Comparison of ENCODE assay signal across 8 mouse cellular contexts in the genomic region with DNA sequence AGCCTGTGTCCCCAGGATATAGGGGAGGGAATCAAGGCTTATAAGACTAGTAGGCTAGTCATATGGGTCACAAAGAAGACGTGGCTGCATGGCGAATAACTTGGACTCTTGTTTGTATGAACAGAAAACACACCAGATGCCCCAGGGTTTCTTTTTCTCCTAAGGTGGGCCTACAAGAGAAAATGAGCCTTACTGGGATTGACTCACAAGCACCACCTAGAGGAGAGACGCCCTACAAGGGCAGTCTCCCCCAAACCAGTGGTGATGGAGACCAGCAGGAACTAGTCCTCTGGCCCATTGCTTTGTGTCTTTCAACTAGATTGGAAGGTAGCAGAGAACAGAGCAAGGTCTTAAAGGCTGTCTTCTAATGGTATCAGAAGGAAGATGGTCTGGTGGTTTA. TPM values are rescaled to one million over a fixed set of nuclear protein-coding genes. Genes with fewer than 3 reads are reported as not detected.
A peak's percentile ranks its signal among the peaks of the same experiment; 100 is the strongest.
DNase-seq lines count a peak whose midpoint lies in the region; ATAC-seq lines count a peak whose summit lies in the region.

No protein-coding gene starts in this region.

- intact Hi-C loops in gastrocnemius, postnatal 36 days (cut with DNase I): loop anchor here (2.0 to 10.0 kb wide), 3 partner anchors 142 to 869 kb away; no protein-coding TSS in a partner anchor

- WGBS in midbrain, embryonic 11.5 days: 52% methylated on average over 3 of the region's 3 CpGs
- WGBS in midbrain, embryonic 16.5 days: 51% methylated on average over 3 of the region's 3 CpGs

- DNase-seq in gastrocnemius, postnatal 10 days: peak; percentile 9
- no peak for DNase-seq in gastrocnemius, postnatal 36 days
- peak; percentile 84 for DNase-seq in midbrain, embryonic 11.5 days (ENCODE audit: low spot score, missing footprints)
- peak; percentile 32 for DNase-seq in adrenal gland, adult 2 months
- DNase-seq in forelimb bud, embryonic 11.5 days (ENCODE audit: low read depth, low spot score): peak; percentile 42
- peak; percentile 37 for DNase-seq in naive thymus-derived CD4-positive, alpha-beta T cell, adult 2 months (ENCODE audit: low read depth)

- H3K9me3 ChIP-seq in midbrain, embryonic 11.5 days (ENCODE audit: control insufficient read depth, low read length): no peaks in the 10 kb centered on the region
- H3K9me3 ChIP-seq in midbrain, embryonic 16.5 days (replicated peaks; ENCODE audit: control insufficient read depth, low read length, poor library complexity, severe bottlenecking): no peaks in the 10 kb centered on the region

- H3K4me1 ChIP-seq in midbrain, embryonic 11.5 days (ENCODE audit: control insufficient read depth, insufficient read depth, low read length): peaks cover 4% of the 10 kb centered on the region; the same call in 1 of the 2 replicates
- no peaks in the 10 kb centered on the region; the same call in 1 of the 2 replicates for H3K4me1 ChIP-seq in midbrain, embryonic 16.5 days (ENCODE audit: control insufficient read depth, insufficient read depth, low read length)

- no peaks in the 10 kb centered on the region for H3K36me3 ChIP-seq in midbrain, embryonic 11.5 days (ENCODE audit: control insufficient read depth, insufficient read depth, low read length)
- no peaks in the 10 kb centered on the region for H3K36me3 ChIP-seq in midbrain, embryonic 16.5 days (ENCODE audit: control insufficient read depth, insufficient read depth, low read length)

- no peak overlapping the region for H3K4me2 ChIP-seq in midbrain, embryonic 11.5 days
- H3K4me2 ChIP-seq in midbrain, embryonic 16.5 days (ENCODE audit: low read length): no peak overlapping the region

- H3K27me3 ChIP-seq in midbrain, embryonic 11.5 days (ENCODE audit: control insufficient read depth, insufficient read depth, low read length): no peaks in the 10 kb centered on the region
- H3K27me3 ChIP-seq in midbrain, embryonic 16.5 days (ENCODE audit: control insufficient read depth, insufficient read depth, low read depth, low read length): no peaks in the 10 kb centered on the region

- no peak for ATAC-seq in midbrain, embryonic 11.5 days (ENCODE audit: low FRiP score)
- ATAC-seq in midbrain, embryonic 16.5 days: no peak
- no peak for ATAC-seq in activated CD4-positive, CD25-positive, alpha-beta regulatory T cell, adult 4 months

- H3K4me3 ChIP-seq in midbrain, embryonic 11.5 days (ENCODE audit: low read depth, low read length): no peak overlapping the region
- no peak overlapping the region for H3K4me3 ChIP-seq in midbrain, embryonic 16.5 days (ENCODE audit: low read depth, low read length)

- H3K9ac ChIP-seq in midbrain, embryonic 11.5 days (ENCODE audit: low read length): no peak overlapping the region
- no peak overlapping the region for H3K9ac ChIP-seq in midbrain, embryonic 16.5 days (ENCODE audit: low read depth, low read length)

- H3K27ac ChIP-seq in midbrain, embryonic 11.5 days (ENCODE audit: low read depth, low read length): no peak overlapping the region
- no peak overlapping the region for H3K27ac ChIP-seq in midbrain, embryonic 16.5 days (ENCODE audit: low read length)

RNA-seq across cellular contexts. Expression of a gene that starts 22.7 kb away (rescaled TPM):
- total RNA-seq in gastrocnemius, postnatal 10 days (2021): under 1 TPM; 0.49 to 0.63 TPM
- total RNA-seq in gastrocnemius, postnatal 36 days (2021): under 1 TPM; 0.28 to 0.52 TPM
- 0.31 and 0.44 TPM in 2 replicates for polyA plus RNA-seq in midbrain, embryonic 11.5 days (2014; fragmentation: Nextera tagmentation; extraction: Ambion mirVana)
- 0.32 TPM in 1 of 2 replicates, not detected in the other for polyA plus RNA-seq in midbrain, embryonic 16.5 days (2015; fragmentation: Nextera tagmentation; extraction: Ambion mirVana)
- 1 to 10 TPM in 1 of 2 experiments, under 1 TPM in 1; 0.92 to 1.8 TPM for total RNA-seq in adrenal gland, adult 2 months (2021)
- 1.2 and 1.4 TPM in 2 replicates for polyA plus RNA-seq in adrenal gland, adult 2 months (2012; rRNA removed)
- polyA plus RNA-seq in activated CD4-positive, CD25-positive, alpha-beta regulatory T cell, adult 4 months (2017; shearing (Covaris generic)): 100 to 1,000 TPM; 153 to 156 TPM

RNA-seq across cellular contexts. Expression of a gene that starts 51.8 kb away (rescaled TPM):
- 100 to 1,000 TPM in 1 of 2 experiments, 10 to 100 TPM in 1; 99.9 to 101 TPM for total RNA-seq in gastrocnemius, postnatal 10 days (2021)
- total RNA-seq in gastrocnemius, postnatal 36 days (2021): 100 to 1,000 TPM; 125 to 134 TPM
- polyA plus RNA-seq in midbrain, embryonic 11.5 days (2014; fragmentation: Nextera tagmentation; extraction: Ambion mirVana): 99.2 and 111 TPM in 2 replicates
- 79.3 and 90.1 TPM in 2 replicates for polyA plus RNA-seq in midbrain, embryonic 16.5 days (2015; fragmentation: Nextera tagmentation; extraction: Ambion mirVana)
- total RNA-seq in adrenal gland, adult 2 months (2021): 100 to 1,000 TPM; 390 to 447 TPM
- polyA plus RNA-seq in adrenal gland, adult 2 months (2012; rRNA removed): 28.6 and 38.8 TPM in 2 replicates
- polyA plus RNA-seq in activated CD4-positive, CD25-positive, alpha-beta regulatory T cell, adult 4 months (2017; shearing (Covaris generic)): 100 to 1,000 TPM in 1 of 2 experiments, 10 to 100 TPM in 1; 99.4 to 158 TPM

Comparison
In these comparisons a context has a peak if more than half of its experiments do, and no peak if none do; other contexts are left out.
1. DNase-seq: peak in gastrocnemius, postnatal 10 days (single experiment), midbrain, embryonic 11.5 days (single experiment), adrenal gland, adult 2 months (single experiment), forelimb bud, embryonic 11.5 days (single experiment) and naive thymus-derived CD4-positive, alpha-beta T cell, adult 2 months (single experiment); none in gastrocnemius, postnatal 36 days (0 of 2).
2. RNA of a gene that starts 22.7 kb away (polyA plus RNA-seq): 153 to 156 TPM in activated CD4-positive, CD25-positive, alpha-beta regulatory T cell, adult 4 months; 1.2 to 1.4 TPM in adrenal gland, adult 2 months, 0.31 to 0.44 TPM in midbrain, embryonic 11.5 days and 0.32 TPM in midbrain, embryonic 16.5 days; every median in the first group is over 10 times any median in the second.